Mouse (Mus musculus): ENCODE data around the gene Paics. TPM values are rescaled to one million over a fixed set of nuclear protein-coding genes. Genes with fewer than 3 reads are reported as not detected.

The Paics gene
- 19.0 and 19.6 TPM in 2 replicates for polyA plus RNA-seq (2012)

GRCm38 (mm10) chr5:76951106-76952027 is at the start of gene Paics, which contains the start of gene Ppat:
TSS of gene Paics (plus strand) at chr5:76951307.
TSS of gene Ppat (minus strand) at chr5:76951578.

DNA sequence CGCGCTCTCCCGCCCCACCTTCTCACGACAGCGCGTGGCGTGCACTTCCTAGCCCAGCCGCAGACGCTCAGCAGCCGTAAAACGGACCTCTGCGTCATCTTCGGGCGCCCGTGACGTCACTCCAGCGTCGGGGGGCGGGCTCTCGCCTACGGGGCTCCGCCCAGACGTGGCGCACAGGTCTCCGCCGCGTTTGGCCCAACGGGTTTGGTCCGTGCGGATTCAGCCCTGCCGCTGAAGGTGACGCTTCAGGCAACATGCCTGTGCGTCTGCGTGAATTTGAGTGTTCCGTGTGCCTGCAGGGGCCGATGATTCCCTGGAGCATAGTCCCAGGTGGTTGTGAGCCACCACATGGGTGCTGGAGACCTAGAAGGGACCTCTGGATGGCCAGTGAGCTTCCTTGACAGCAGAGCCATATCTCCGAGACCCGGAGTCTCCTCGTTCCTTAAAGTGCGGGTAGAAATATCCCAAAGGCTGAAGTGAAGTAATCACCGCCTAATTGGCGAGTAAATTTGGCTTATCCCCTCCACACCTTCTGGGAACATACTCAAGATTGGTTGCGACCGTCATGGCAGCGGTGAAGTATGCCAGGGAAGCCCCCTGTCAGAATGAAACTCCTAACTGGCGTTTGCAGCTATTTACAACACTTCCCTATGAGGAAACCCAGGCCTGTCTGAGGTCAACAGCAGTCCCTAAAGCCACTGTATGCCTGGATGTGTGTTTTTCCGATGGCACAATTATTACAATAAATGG is 45.5 kb upstream of the Paics start, which contains the start of gene Aasdh:
Aasdh (minus strand) TSS at position 110 of the 750 bp plus-strand sequence.

GRCm38 (mm10) chr5:76974554-76975285 is 23.6 kb downstream of the Paics start, which contains the start of gene Srp72:
TSS of gene Srp72 (plus strand) at chr5:76974683.

GRCm38 (mm10) chr5:77004051-77004821 is 53.1 kb downstream of the Paics start, which contains the start of gene Arl9:
TSS of gene Arl9 (plus strand) at chr5:77004055.

DNA sequence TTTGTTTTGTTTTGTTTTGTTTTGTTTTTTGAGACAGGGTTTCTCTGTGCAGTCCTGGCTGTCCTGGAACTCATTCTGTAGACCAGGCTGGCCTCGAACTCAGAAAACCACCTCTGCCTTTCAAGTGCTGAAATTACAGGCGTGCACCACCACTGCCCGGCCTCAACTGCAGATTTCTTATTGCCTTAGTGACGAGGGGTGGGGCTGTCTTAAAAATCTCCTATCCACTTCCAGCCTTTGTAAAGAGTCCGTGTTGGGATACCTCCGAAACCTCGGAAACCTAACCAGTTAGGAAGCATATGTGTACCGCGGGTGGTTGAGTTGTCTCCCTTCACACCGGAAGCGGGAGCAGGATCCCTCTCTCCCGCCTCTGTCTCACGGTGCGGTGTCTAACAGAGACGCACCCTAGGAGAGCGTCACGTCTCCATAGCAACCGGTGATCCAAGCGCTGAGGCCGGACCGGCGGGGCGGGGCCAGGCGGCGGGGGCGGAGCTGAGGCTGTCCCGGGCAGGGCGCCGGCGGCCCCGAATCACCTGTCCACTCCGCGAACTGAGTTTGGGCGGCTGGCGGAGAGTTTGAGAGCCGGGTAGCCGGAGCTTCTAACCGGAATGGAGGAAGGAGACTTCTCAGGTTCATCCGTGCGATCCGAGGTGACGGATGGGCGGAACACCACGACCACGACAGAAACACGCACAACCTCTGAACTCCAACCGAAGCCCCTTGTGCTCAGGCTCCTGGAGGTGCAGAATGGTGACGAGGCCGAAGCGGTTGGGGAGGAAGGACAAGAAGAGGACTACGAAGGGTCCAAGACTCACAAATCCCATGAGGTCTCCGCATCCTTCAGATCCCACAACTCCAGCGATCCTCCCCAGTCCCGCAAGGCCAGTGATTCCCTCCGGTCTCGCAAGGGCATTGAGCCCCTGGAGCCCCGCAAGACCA is 64.7 kb downstream of the Paics start, which contains the start of gene Thegl:
Thegl (plus strand) TSS at position 480 of the 939 bp plus-strand sequence.

Other genes starting within 250 kb of the Paics start
- 1.8 and 2.5 TPM in 2 replicates for gene Aasdh, start 45.8 kb upstream of the Paics start, polyA plus RNA-seq (2012)
- gene Ppat, start 271 bp downstream of the Paics start, polyA plus RNA-seq (2012): 18.1 and 21.9 TPM in 2 replicates
- 66.2 and 66.3 TPM in 2 replicates for gene Srp72, start 23.4 kb downstream of the Paics start, polyA plus RNA-seq (2012)
- gene Arl9, start 52.7 kb downstream of the Paics start, polyA plus RNA-seq (2012): not detected in 2 replicates
- 0.21 and 0.39 TPM in 2 replicates for gene Thegl, start 64.7 kb downstream of the Paics start, polyA plus RNA-seq (2012)
- gene Hopx, start 163.8 kb downstream of the Paics start, polyA plus RNA-seq (2012): 4.0 and 6.8 TPM in 2 replicates

Data from megakaryocyte-erythroid progenitor cell, adult 5 weeks (primary cell).